Mouse (Mus musculus) adrenal gland, postnatal 10 days (tissue): ENCODE results near the gene Frmd5. TPM values are rescaled to one million over a fixed set of nuclear protein-coding genes. Genes with fewer than 3 reads are reported as not detected.

Experiments used
- DNase-seq: peaks from one replicate; pipeline ENCODE4 v3.0.0; 2021; ENCODE audit warnings: mixed read lengths
- total RNA-seq, 2 experiments: library from RNA; stranded (reverse); gene quantifications; 2 replicates each; pipeline ENCODE4 v1.2.3; 2021

Gene Frmd5
- total RNA-seq, 2 experiments from 2014 or later = 61.2 to 62.7 TPM

GRCm38 (mm10) chr2:121620582-121621261 lies 186.2 kb downstream of the Frmd5 start:
- DNase-seq = no peak

- no peak for DNase-seq
These were observed 191.7 kb downstream of the Frmd5 start for GRCm38 (mm10) chr2:121615199-121615559.

- peak; percentile 66 for DNase-seq
These were observed 192.2 kb downstream of the Frmd5 start for GRCm38 (mm10) chr2:121614483-121615198.

GRCm38 (mm10) chr2:121612112-121612511 lies 194.8 kb downstream of the Frmd5 start:
- DNase-seq = no peak

GRCm38 (mm10) chr2:121610008-121610884 lies 196.6 kb downstream of the Frmd5 start:
- DNase-seq = no peak

- DNase-seq = peak; percentile 46
These were observed 197.7 kb downstream of the Frmd5 start for GRCm38 (mm10) chr2:121609141-121609724.

- no peak for DNase-seq
These were observed 204.5 kb downstream of the Frmd5 start for GRCm38 (mm10) chr2:121602397-121602796.

- no peak for DNase-seq
These were observed 205.3 kb downstream of the Frmd5 start for GRCm38 (mm10) chr2:121601543-121601942.

GRCm38 (mm10) chr2:121600736-121601135 lies 206.2 kb downstream of the Frmd5 start:
- DNase-seq = no peak

GRCm38 (mm10) chr2:121598249-121598648 lies 208.6 kb downstream of the Frmd5 start:
- no peak for DNase-seq

GRCm38 (mm10) chr2:121596621-121597020 lies 210.3 kb downstream of the Frmd5 start:
- no peak for DNase-seq

GRCm38 (mm10) chr2:121594660-121595291 lies 212.1 kb downstream of the Frmd5 start:
- DNase-seq = no peak

- no peak for DNase-seq
These were observed 212.8 kb downstream of the Frmd5 start for GRCm38 (mm10) chr2:121594131-121594530.

- DNase-seq = no peak
These were observed 218.6 kb downstream of the Frmd5 start for GRCm38 (mm10) chr2:121588309-121588694.

- peak; percentile 46 for DNase-seq
These were observed 219.2 kb downstream of the Frmd5 start for GRCm38 (mm10) chr2:121587523-121588308.

GRCm38 (mm10) chr2:121584705-121585104 lies 222.2 kb downstream of the Frmd5 start:
- no peak for DNase-seq

- peak; percentile 89 for DNase-seq
These were observed 223.3 kb downstream of the Frmd5 start for GRCm38 (mm10) chr2:121583468-121584116.

GRCm38 (mm10) chr2:121582809-121583376 lies 224.0 kb downstream of the Frmd5 start:
- no peak for DNase-seq

GRCm38 (mm10) chr2:121575741-121576201 lies 231.1 kb downstream of the Frmd5 start:
- peak; percentile 46 for DNase-seq

- no peak for DNase-seq
These were observed 232.7 kb downstream of the Frmd5 start for GRCm38 (mm10) chr2:121574066-121574630.
